ENCODE assay signal across 16 mouse cellular contexts in the genomic region with DNA sequence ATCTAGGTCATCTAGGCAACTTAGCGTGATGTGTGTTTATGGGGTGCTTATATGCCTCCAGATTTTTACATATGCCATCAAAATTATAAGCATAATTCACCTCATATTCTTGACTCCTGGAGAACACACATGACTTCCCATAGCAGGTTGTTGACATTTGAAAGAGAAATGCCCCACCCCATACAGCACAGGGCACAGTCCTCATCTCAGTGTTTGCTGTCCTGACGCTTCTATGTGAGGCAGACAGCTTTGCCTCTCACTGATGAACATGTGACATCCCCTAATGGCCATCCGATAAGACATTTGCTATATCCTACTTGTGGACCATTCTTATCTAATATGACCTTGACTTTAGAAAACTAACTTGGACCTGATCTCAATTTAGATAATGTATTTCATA.
"Had no signal": no experiment of that assay in that cellular context is flagged by ENCODE, and none has a peak within 500 bp of the region (broad histone marks: within the 10 kb centered on the region; RNA-seq: fewer than 3 reads in every experiment).

No protein-coding gene starts in this region.

- H3K4me3 ChIP-seq: neural tube, embryonic 13.5 days; neural tube, embryonic 15.5 days; stomach, embryonic 15.5 days had no signal

- H3K4me1 ChIP-seq: neural tube, embryonic 15.5 days; stomach, embryonic 15.5 days had no signal

- H3K27ac ChIP-seq: neural tube, embryonic 13.5 days; neural tube, embryonic 15.5 days; stomach, embryonic 15.5 days; stomach, postnatal 0 days had no signal

- H3K36me3 ChIP-seq: stomach, embryonic 15.5 days had no signal

- H3K9ac ChIP-seq: neural tube, embryonic 13.5 days; neural tube, embryonic 15.5 days; stomach, embryonic 15.5 days had no signal

- H3K9me3 ChIP-seq: neural tube, embryonic 13.5 days; neural tube, embryonic 15.5 days; stomach, embryonic 15.5 days had no signal

- DNase-seq: retina, postnatal 1 day; right cerebral cortex, adult 18-20 months; right cerebral cortex, postnatal 14 days; right cerebral cortex, postnatal 25 days; right cerebral cortex, postnatal 4 days; spleen, adult 18-20 months; thymus, adult 18-20 months; thymus, adult 2 months; thymus, postnatal 14 days; thymus, postnatal 25 days; thymus, postnatal 36 days; thymus, postnatal 4 days had no signal

- H3K27me3 ChIP-seq: neural tube, embryonic 13.5 days; neural tube, embryonic 15.5 days; stomach, embryonic 15.5 days had no signal

- H3K4me2 ChIP-seq: neural tube, embryonic 13.5 days; neural tube, embryonic 15.5 days; stomach, embryonic 15.5 days had no signal
